Mouse (Mus musculus): Measurements from ENCODE around the gene Aqp3.

Aqp3 gene

GRCm38 (mm10) chr4:41063894-41064673 is 33.9 kb downstream of the Aqp3 start:
- DNase-seq (ENCODE audit: low spot score) = no peak

GRCm38 (mm10) chr4:41063351-41063750 is 34.6 kb downstream of the Aqp3 start:
- DNase-seq (ENCODE audit: low spot score) = no peak

GRCm38 (mm10) chr4:41057361-41057760 is 40.6 kb downstream of the Aqp3 start:
- no peak for DNase-seq (ENCODE audit: low spot score)

GRCm38 (mm10) chr4:41056742-41057332 is 41.1 kb downstream of the Aqp3 start:
- no peak for DNase-seq (ENCODE audit: low spot score)

GRCm38 (mm10) chr4:41056253-41056652 is 41.7 kb downstream of the Aqp3 start:
- DNase-seq (ENCODE audit: low spot score) = no peak

- no peak for DNase-seq (ENCODE audit: low spot score)
Observed at GRCm38 (mm10) chr4:41055111-41055510, 42.9 kb downstream of the Aqp3 start.

GRCm38 (mm10) chr4:41051781-41052180 is 46.2 kb downstream of the Aqp3 start:
- no peak for DNase-seq (ENCODE audit: low spot score)

- peak; percentile 83 for DNase-seq (ENCODE audit: low spot score)
Observed at GRCm38 (mm10) chr4:41050726-41051675, 47.0 kb downstream of the Aqp3 start.

- no peak for DNase-seq (ENCODE audit: low spot score)
Observed at GRCm38 (mm10) chr4:41048926-41049325, 49.1 kb downstream of the Aqp3 start.

GRCm38 (mm10) chr4:41047524-41048271 is 50.3 kb downstream of the Aqp3 start, which contains the start of gene Aqp7:
Gene Aqp7, minus strand, starts transcription at chr4:41048139.
- no peak for DNase-seq (ENCODE audit: low spot score)

- DNase-seq (ENCODE audit: low spot score) = no peak
Observed at GRCm38 (mm10) chr4:41046254-41046795, 51.7 kb downstream of the Aqp3 start.

- DNase-seq (ENCODE audit: low spot score) = no peak
Observed at GRCm38 (mm10) chr4:41045288-41045687, 52.7 kb downstream of the Aqp3 start.

- no peak for DNase-seq (ENCODE audit: low spot score)
Observed at GRCm38 (mm10) chr4:41043961-41044360, 54.0 kb downstream of the Aqp3 start.

- no peak for DNase-seq (ENCODE audit: low spot score)
Observed at GRCm38 (mm10) chr4:41042880-41043279, 55.1 kb downstream of the Aqp3 start.
